Mouse (Mus musculus) liver, adult 2 months (tissue): ENCODE measurements around the gene Lrrc10.

ENCODE experiments used
- CTCF ChIP-seq: fragments of 200-500 bp; IDR thresholded peaks from 2 replicates; pipeline ENCODE4 v1.5.1; 2011; ENCODE audit warnings: low read depth, low read length, control low read depth
- POLR2A ChIP-seq: fragments of 200-500 bp; IDR thresholded peaks from 2 replicates; pipeline ENCODE4 v1.6.1; 2011; ENCODE audit warnings: low read length, control low read depth; ENCODE audit not compliant: insufficient read depth; ENCODE audit errors: extremely low read depth

DNA sequence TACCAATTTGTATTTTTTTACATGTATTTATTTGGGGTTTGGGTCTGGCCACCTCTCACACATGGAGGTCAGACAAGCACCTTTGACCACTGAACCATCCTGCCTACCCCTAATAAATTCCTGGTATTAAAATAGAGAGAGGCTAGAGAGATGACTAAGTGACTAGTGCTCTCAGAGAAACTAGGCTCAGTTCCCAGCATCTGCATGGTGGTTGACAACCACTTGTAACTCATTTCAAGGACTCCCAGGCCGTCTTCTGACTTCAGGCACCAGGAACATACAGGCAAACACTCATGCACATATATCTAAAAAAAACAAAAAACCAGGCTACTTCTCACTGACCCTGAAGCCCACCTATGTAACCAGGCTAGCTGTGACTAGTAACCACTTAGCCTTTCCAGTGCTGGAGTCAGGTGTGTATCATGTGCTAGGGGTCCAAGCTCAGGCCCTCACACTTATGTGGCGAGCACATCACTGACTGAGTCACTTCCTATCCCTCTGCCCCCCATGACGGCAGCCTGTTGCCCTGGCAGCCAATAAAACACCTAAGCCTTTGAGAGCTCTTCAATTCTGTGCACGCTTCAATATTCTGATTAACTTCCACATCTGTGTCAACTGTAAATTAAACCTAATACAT lies 4.9 kb downstream of the Lrrc10 start:
- TF ChIP-seq CTCF (no peak), POLR2A (no peak)
